Mouse (Mus musculus) liver, embryonic 14.5 days (tissue): ENCODE results near the gene Zfp622.

ENCODE experiments used
- CTCF ChIP-seq: IDR thresholded peaks from 2 replicates; pipeline ENCODE4 v1.5.1; 2016; ENCODE audit warnings: antibody characterized with exemption, low read depth, control low read depth
- EP300 ChIP-seq: IDR thresholded peaks from 2 replicates; pipeline ENCODE4 v1.6.1; 2016; ENCODE audit warnings: antibody characterized with exemption, low read depth

GRCm38 (mm10) chr15:25938496-25938895, 45.7 kb upstream of the Zfp622 start:
- TF ChIP-seq EP300 (no peak), CTCF (no peak)
